Mouse (Mus musculus) CH12.LX (cell line): Measurements from ENCODE around the gene C2cd4a. TPM values are rescaled to one million over a fixed set of nuclear protein-coding genes. Genes with fewer than 3 reads are reported as not detected.

Experiments used
- DNase-seq: peaks from one replicate; pipeline ENCODE4 v3.0.0-alpha.2; 2013; ENCODE audit errors: extremely low read depth
- H3K27ac ChIP-seq: 2 replicates; pipeline ENCODE4 v1.5.1; 2012; ENCODE audit warnings: low read depth, mild to moderate bottlenecking, control low read depth, moderate library complexity; ENCODE audit not compliant: insufficient read depth
- H3K27me3 ChIP-seq: replicated peaks from 2 replicates; pipeline ENCODE3; 2012; ENCODE audit warnings: inconsistent platforms
- H3K36me3 ChIP-seq, 2 experiments: replicated peaks in 1 of 2; 2 replicates each; pipeline versions ENCODE3 to v1.6.1; 2012; ENCODE audit warnings: inconsistent platforms in 1 of 2, low read length in 1 of 2, mild to moderate bottlenecking in 1 of 2, mixed read lengths in 1 of 2, moderate library complexity in 1 of 2; ENCODE audit not compliant: control insufficient read depth in 1 of 2, insufficient read depth in 1 of 2
- H3K4me1 ChIP-seq, 2 experiments: 2 replicates each; pipeline ENCODE4 v1.6.1; 2012; ENCODE audit warnings: inconsistent platforms in 1 of 2, moderate library complexity in 1 of 2; ENCODE audit not compliant: insufficient read depth in 2 of 2, control insufficient read depth in 1 of 2
- H3K4me2 ChIP-seq: 2 replicates; pipeline ENCODE4 v1.6.1; 2012; ENCODE audit warnings: low read depth, mild to moderate bottlenecking, control low read depth; ENCODE audit not compliant: poor library complexity, insufficient read depth, severe bottlenecking
- H3K4me3 ChIP-seq, 3 experiments: fragments of 150-350 bp in 1 of 3; sonication (generic) in 1 of 3; replicated peaks in 1 of 3; 2 replicates each; pipeline versions ENCODE3 to v1.5.1; 2011 to 2012; ENCODE audit warnings: low read depth in 2 of 3, low read length in 2 of 3, mild to moderate bottlenecking in 2 of 3, moderate library complexity in 2 of 3, control low read depth in 1 of 3, improper control_type of control experiment in 1 of 3, inconsistent platforms in 1 of 3, mixed read lengths in 1 of 3; ENCODE audit not compliant: poor library complexity in 1 of 3
- H3K79me2 ChIP-seq: replicated peaks from 2 replicates; pipeline ENCODE4 v1.6.1; 2012; ENCODE audit warnings: mild to moderate bottlenecking, moderate library complexity; ENCODE audit not compliant: control insufficient read depth, poor library complexity, insufficient read depth, severe bottlenecking; ENCODE audit errors: extremely low read depth
- H3K9ac ChIP-seq: 2 replicates; pipeline ENCODE4 v1.6.1; 2012; ENCODE audit warnings: low read depth, mild to moderate bottlenecking, control low read depth, moderate library complexity; ENCODE audit not compliant: insufficient read depth
- H3K9me3 ChIP-seq: replicated peaks from 2 replicates; pipeline ENCODE3; 2012; ENCODE audit warnings: low read length, inconsistent platforms, mixed read lengths
- CHD1 ChIP-seq: IDR thresholded peaks from 2 replicates; pipeline ENCODE4 v1.6.1; 2012; ENCODE audit warnings: low read depth, low read length, improper control_type of control experiment, inconsistent platforms
- CTCF ChIP-seq, 2 experiments: IDR thresholded peaks in 1 of 2; conservative IDR thresholded peaks in 1 of 2; 2 replicates each; pipeline ENCODE4 v1.5.1; 2011 to 2012; ENCODE audit warnings: low read depth in 2 of 2, low read length in 2 of 2, improper control_type of control experiment in 1 of 2, inconsistent platforms in 1 of 2, mild to moderate bottlenecking in 1 of 2, moderate library complexity in 1 of 2
- ELF1 ChIP-seq: IDR thresholded peaks from 2 replicates; pipeline ENCODE4 v1.6.1; 2014; ENCODE audit warnings: low read depth, mild to moderate bottlenecking, inconsistent platforms, low read length, improper control_type of control experiment
- EP300 ChIP-seq: IDR thresholded peaks from 2 replicates; pipeline ENCODE4 v1.6.1; 2011; ENCODE audit warnings: low read length, improper control_type of control experiment
- HCFC1 ChIP-seq: IDR thresholded peaks from 2 replicates; pipeline ENCODE4 v1.6.1; 2012; ENCODE audit warnings: low read depth, mild to moderate bottlenecking, inconsistent platforms, low read length, improper control_type of control experiment
- JUN ChIP-seq: IDR thresholded peaks from 2 replicates; pipeline ENCODE4 v1.6.1; 2011; ENCODE audit warnings: low read depth, mild to moderate bottlenecking, low read length, improper control_type of control experiment, moderate library complexity; ENCODE audit not compliant: insufficient read depth
- JUND ChIP-seq: conservative IDR thresholded peaks from 2 replicates; pipeline ENCODE4 v1.6.1; 2011; ENCODE audit warnings: low read depth, low read length, improper control_type of control experiment
- MAFK ChIP-seq: IDR thresholded peaks from 2 replicates; pipeline ENCODE4 v1.6.1; 2011; ENCODE audit warnings: low read length, improper control_type of control experiment; ENCODE audit not compliant: insufficient replicate concordance
- MEF2A ChIP-seq: IDR thresholded peaks from 2 replicates; pipeline ENCODE4 v1.6.1; 2014; ENCODE audit warnings: low read depth, mild to moderate bottlenecking, inconsistent platforms, low read length, improper control_type of control experiment, borderline replicate concordance
- PAX5 ChIP-seq: IDR thresholded peaks from 2 replicates; pipeline ENCODE4 v1.6.1; 2012; ENCODE audit warnings: low read length, inconsistent platforms, mixed read lengths
- POLR2A ChIP-seq: IDR thresholded peaks from 2 replicates; pipeline ENCODE4 v1.6.1; 2011; ENCODE audit warnings: low read depth, mild to moderate bottlenecking, improper control_type of control experiment, low read length
- POLR2AphosphoS2 ChIP-seq: IDR thresholded peaks from 2 replicates; pipeline ENCODE4 v1.6.1; 2011; ENCODE audit warnings: low read depth, low read length, improper control_type of control experiment
- RCOR1 ChIP-seq: conservative IDR thresholded peaks from 2 replicates; pipeline ENCODE4 v1.6.1; 2012; ENCODE audit warnings: low read depth, mild to moderate bottlenecking, inconsistent platforms, low read length, improper control_type of control experiment
- TBP ChIP-seq: conservative IDR thresholded peaks from 2 replicates; pipeline ENCODE4 v1.6.1; 2011; ENCODE audit warnings: low read depth, low read length, improper control_type of control experiment
- TCF12 ChIP-seq: IDR thresholded peaks from 2 replicates; pipeline ENCODE4 v1.6.1; 2014; ENCODE audit warnings: low read depth, mild to moderate bottlenecking, inconsistent platforms, low read length, improper control_type of control experiment
- UBTF ChIP-seq: IDR thresholded peaks from 2 replicates; pipeline ENCODE4 v1.6.1; 2012; ENCODE audit warnings: low read depth, mild to moderate bottlenecking, inconsistent platforms, low read length, improper control_type of control experiment, moderate library complexity
- USF1 ChIP-seq: IDR thresholded peaks from 2 replicates; pipeline ENCODE4 v1.6.1; 2014; ENCODE audit warnings: low read depth, mild to moderate bottlenecking, inconsistent platforms, low read length, improper control_type of control experiment
- USF2 ChIP-seq: conservative IDR thresholded peaks from 2 replicates; pipeline ENCODE4 v1.6.1; 2011; ENCODE audit warnings: low read depth, low read length, improper control_type of control experiment
- ZKSCAN1 ChIP-seq: IDR thresholded peaks from 2 replicates; pipeline ENCODE4 v1.6.1; 2012; ENCODE audit warnings: low read depth, inconsistent platforms, low read length, improper control_type of control experiment, borderline replicate concordance
- ZMIZ1 ChIP-seq: IDR thresholded peaks from 2 replicates; pipeline ENCODE4 v1.6.1; 2012; ENCODE audit warnings: low read depth, mild to moderate bottlenecking, inconsistent platforms, low read length, improper control_type of control experiment
- ZNF384 ChIP-seq: IDR thresholded peaks from 2 replicates; pipeline ENCODE4 v1.6.1; 2012; ENCODE audit warnings: low read depth, low read length, improper control_type of control experiment, inconsistent platforms
- dilution Hi-C: fragments of 300-500 bp; cut with MboI; formaldehyde crosslinking; loops from 2 replicates; pipeline ENCODE4 v1.14.3; 2020; ENCODE audit warnings: low sequenced_read_pairs; ENCODE audit not compliant: extremely low pct_unique_long_range_greater_than_20kb, extremely low pct_ligation_motif_present
- in situ Hi-C: fragments of 300-500 bp; cut with MboI; formaldehyde crosslinking; loops from 3 replicates; pipeline ENCODE4 v1.14.3; 2019; ENCODE audit warnings: low sequenced_read_pairs, low pct_ligation_motif_present, low pct_unique_long_range_greater_than_20kb, mixed read lengths
- polyA plus RNA-seq: library from polyadenylated mRNA; unstranded; fragments of >175 nt; gene quantifications from 2 replicates; pipeline ENCODE4 v1.2.1, GENCODE M21; 2012; ENCODE audit warnings: low read depth; ENCODE audit not compliant: insufficient read length
- total RNA-seq, 2 experiments: library from RNA; depleted of rRNA; stranded (reverse); fragments of 300-350 nt in 1 of 2; fragments of >200 nt in 1 of 2; gene quantifications; 2 replicates each; pipeline ENCODE4 v1.2.3; 2012 to 2014

The C2cd4a gene
- total and polyA plus RNA-seq, 3 experiments = 0.16 TPM; not detected in 2

DNA sequence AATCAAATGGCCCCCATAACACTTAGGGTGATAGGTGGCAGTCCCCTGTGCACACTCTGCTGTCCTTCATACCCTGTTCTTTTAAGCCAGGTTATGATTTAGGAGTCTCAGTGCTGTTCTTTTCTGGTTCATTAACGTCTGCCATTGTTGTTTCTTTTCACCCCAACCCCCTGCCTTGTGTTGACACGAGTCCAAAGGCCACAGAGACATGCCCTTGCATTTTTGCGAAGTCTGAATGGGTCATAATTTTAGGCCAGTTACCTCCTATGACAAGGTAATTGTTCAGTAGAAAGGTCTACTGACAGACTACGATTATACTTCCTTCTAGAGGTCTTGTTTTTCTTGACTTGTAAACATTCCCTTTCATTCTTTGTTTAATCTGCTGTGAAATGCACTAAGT, 31.9 kb upstream of the C2cd4a start:
- peaks cover 2 to 35% of the 10 kb centered on the region in 2 experiments; a peak in 2 of 4 replicates for H3K4me1 ChIP-seq
- no peak overlapping the region for H3K27ac ChIP-seq
- no peak for TF ChIP-seq POLR2A
- no peak for TF ChIP-seq JUN
- TF ChIP-seq UBTF = no peak
- no peak for TF ChIP-seq PAX5
- TF ChIP-seq TBP = no peak
- TF ChIP-seq ZKSCAN1 = no peak
- H3K36me3 ChIP-seq = peaks cover 0 to 27% of the 10 kb centered on the region in 2 experiments
- in situ Hi-C loops = no loop called here
- H3K9ac ChIP-seq = no peak overlapping the region
- no peaks in the 10 kb centered on the region for H3K27me3 ChIP-seq
- no peaks in the 10 kb centered on the region for H3K9me3 ChIP-seq
- H3K79me2 ChIP-seq = no peaks in the 10 kb centered on the region
- H3K4me2 ChIP-seq = no peak overlapping the region
- DNase-seq = no peak
- no peak overlapping the region for H3K4me3 ChIP-seq
- dilution Hi-C loops = no loop called here

DNA sequence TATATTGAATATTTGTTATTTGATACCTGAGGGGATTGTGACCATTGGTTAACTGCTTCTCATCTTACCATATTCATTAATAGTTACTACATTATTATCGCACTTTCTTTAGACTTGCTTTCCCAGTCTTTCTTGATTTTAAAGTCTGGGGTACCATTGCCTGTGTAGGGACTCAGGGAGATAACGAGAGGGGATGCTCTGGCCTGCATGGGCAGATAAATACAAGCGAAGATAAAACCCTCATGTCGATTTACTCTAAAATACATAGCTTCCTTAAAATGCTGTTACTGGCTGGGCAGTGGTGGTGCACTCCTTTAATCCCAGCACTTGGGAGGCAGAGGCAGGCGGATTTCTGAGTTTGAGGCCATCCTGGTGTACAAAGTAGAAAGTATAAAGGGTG, 31.2 kb upstream of the C2cd4a start:
- H3K4me1 ChIP-seq = peaks cover 2 to 36% of the 10 kb centered on the region in 2 experiments; a peak in 2 of 4 replicates
- TF ChIP-seq POLR2AphosphoS2 (no peak), CHD1 (no peak), ZMIZ1 (no peak), EP300 (no peak), USF2 (no peak), PAX5 (no peak), HCFC1 (no peak), JUND (no peak), USF1 (no peak), RCOR1 (no peak), JUN (no peak), POLR2A (no peak), ELF1 (no peak), MAFK (no peak), ZKSCAN1 (no peak), CTCF (conservative IDR thresholded peaks at IDR 0.05 in 1 of 2, IDR thresholded peaks at IDR 0.05 in 1 of 2; ENCODE audit: low read depth in 2 of 2, low read length in 2 of 2) (no peak), ZNF384 (no peak), TCF12 (no peak), MEF2A (no peak)

More for the DNA sequence above, 31.2 kb upstream of the C2cd4a start:
- no peak for DNase-seq
- dilution Hi-C loops (no loop called here), in situ Hi-C loops (no loop called here)
- Histone ChIP-seq H3K4me2 (no peak overlapping the region), H3K9me3 (no peaks in the 10 kb centered on the region), H3K79me2 (no peaks in the 10 kb centered on the region), H3K27ac (no peak overlapping the region), H3K36me3 (peaks cover 0 to 31% of the 10 kb centered on the region in 2 experiments), H3K27me3 (no peaks in the 10 kb centered on the region), H3K4me3 (no peak overlapping the region), H3K9ac (no peak overlapping the region)
